Comparison of ENCODE assay signal across 13 mouse cellular contexts in genomic region chr5:130810314-130810713, GRCm38 (mm10).
"Had no signal": no experiment of that assay in that cellular context is flagged by ENCODE, and none has a peak within 500 bp of the region (broad histone marks: within the 10 kb centered on the region; RNA-seq: fewer than 3 reads in every experiment).

No protein-coding gene starts in this region.

- DNase-seq: kidney, postnatal 36 days; layer of hippocampus, adult 9-11 months; liver; liver, embryonic 13.5 days; liver, postnatal 0 days; right cerebral cortex, adult 18-20 months; right cerebral cortex, postnatal 25 days; thymus, postnatal 36 days had no signal

- ATAC-seq: liver, postnatal 0 days; midbrain, embryonic 13.5 days had no signal

- H3K27ac ChIP-seq: limb, embryonic 12.5 days; liver, embryonic 13.5 days; lung, embryonic 15.5 days; midbrain, embryonic 13.5 days had no signal

- H3K27me3 ChIP-seq: limb, embryonic 12.5 days; liver, embryonic 13.5 days; lung, embryonic 15.5 days; midbrain, embryonic 13.5 days; neural tube, embryonic 15.5 days had no signal

- H3K4me2 ChIP-seq: limb, embryonic 12.5 days; liver, embryonic 13.5 days; lung, embryonic 15.5 days; midbrain, embryonic 13.5 days; neural tube, embryonic 15.5 days had no signal

- H3K9me3 ChIP-seq: lung, embryonic 15.5 days; midbrain, embryonic 13.5 days had no signal

- H3K9ac ChIP-seq: limb, embryonic 12.5 days; liver, embryonic 13.5 days; liver, postnatal 0 days; lung, embryonic 15.5 days; midbrain, embryonic 13.5 days; neural tube, embryonic 15.5 days had no signal

- H3K4me3 ChIP-seq: limb, embryonic 12.5 days; liver, embryonic 13.5 days; lung, embryonic 15.5 days; midbrain, embryonic 13.5 days; myocyte; neural tube, embryonic 15.5 days had no signal

- H3K4me1 ChIP-seq: limb, embryonic 12.5 days; liver, embryonic 13.5 days; lung, embryonic 15.5 days; midbrain, embryonic 13.5 days had no signal

- H3K36me3 ChIP-seq: limb, embryonic 12.5 days; liver, embryonic 13.5 days; lung, embryonic 15.5 days; midbrain, embryonic 13.5 days; neural tube, embryonic 15.5 days had no signal
